Mouse (Mus musculus): ENCODE data around the gene Galr3.

The Galr3 gene

DNA sequence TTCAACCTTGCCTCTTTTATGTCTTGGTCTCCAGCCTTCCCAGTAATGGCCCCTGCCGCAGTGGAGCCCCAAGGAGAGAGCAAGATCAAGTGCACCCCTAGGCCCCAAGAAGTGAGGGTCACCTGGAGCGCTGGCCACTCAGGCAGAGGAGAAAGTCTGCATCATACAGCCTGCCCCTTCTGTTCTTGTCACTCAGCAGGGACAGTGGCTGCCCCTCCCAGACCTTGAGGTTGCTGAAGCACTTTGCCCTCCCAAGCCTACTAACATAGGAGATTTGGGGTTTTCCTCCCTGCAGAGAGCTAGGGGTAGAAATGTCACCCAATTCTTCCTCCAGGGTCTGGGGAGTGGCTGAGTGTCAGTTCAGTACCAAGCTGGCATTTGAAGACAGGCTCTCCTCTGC, 10.7 kb downstream of the Galr3 start:
- DNase-seq (ENCODE audit: low read depth), result no peak

DNA sequence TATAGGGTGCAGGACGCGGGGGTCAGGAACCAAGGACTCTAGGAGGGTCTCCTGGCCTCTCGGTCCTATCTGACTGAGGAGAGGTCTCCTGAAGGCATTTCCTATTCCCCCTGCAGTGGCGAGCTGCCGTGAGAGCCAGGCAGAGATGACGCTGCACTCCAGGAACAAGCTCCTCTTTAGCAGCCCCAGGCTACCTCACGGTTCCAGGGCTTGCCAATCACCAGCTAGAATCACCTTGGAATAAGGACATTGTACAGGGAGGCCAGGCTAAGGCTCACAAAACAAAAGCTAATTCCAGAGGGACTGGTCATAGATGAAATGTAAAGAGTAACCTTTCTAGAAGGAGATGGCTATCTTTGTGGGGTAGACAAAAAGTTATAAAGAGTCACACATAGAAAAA, 14.9 kb downstream of the Galr3 start:
- DNase-seq (ENCODE audit: low read depth), result no peak

DNA sequence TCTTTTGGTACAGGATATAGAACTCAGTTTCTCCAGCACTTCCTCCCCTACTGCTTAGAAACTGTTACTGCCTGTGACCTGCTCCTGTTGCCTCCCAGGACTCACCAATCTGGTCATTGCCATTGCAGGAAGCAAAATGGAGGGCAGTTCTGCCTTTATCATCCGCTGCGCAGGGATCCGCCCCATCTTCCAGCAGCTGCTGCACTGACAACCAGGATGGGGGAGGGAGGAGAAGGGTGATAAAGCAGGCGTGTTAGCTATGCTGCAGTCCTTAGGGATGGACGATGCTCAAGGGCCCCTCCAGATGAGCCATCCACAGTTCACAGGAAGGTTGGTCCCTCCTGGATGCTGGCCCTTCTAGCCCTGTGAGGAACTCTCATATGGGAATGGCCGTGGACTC, 16.2 kb downstream of the Galr3 start:
- DNase-seq (ENCODE audit: low read depth), result no peak

DNA sequence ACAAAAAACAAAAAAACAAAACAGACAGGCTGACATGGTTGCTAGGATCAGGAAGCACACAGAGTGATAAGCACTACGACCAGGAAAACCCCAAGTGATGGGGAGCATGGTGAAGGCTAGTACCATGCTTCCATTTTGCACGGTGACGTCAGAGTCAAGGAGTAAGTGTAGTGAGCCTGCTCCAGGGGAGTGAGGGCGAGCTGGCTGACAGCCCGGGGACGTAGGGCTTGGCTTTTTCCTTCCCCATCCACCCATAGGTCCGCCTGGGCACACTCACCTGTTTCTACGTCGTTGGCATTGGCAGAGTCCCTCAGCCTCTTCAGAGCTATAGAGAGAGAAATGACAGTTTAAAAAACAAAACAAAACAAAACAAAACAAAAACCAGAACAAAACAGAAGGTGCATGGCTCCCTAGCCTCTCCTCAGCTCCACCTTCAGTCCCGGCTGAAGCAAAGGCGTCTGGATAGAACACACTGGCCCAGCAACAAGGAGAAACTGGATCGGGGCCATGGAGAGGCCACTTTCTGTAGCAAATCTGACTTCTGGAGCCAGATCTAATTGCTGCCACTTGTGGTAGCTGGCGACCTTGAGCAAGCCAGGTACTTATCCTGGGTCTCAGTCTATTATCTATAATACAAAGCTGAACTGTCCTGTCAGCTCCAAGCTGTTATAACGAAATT, 19.3 kb downstream of the Galr3 start:
- DNase-seq (ENCODE audit: low read depth), result no peak

DNA sequence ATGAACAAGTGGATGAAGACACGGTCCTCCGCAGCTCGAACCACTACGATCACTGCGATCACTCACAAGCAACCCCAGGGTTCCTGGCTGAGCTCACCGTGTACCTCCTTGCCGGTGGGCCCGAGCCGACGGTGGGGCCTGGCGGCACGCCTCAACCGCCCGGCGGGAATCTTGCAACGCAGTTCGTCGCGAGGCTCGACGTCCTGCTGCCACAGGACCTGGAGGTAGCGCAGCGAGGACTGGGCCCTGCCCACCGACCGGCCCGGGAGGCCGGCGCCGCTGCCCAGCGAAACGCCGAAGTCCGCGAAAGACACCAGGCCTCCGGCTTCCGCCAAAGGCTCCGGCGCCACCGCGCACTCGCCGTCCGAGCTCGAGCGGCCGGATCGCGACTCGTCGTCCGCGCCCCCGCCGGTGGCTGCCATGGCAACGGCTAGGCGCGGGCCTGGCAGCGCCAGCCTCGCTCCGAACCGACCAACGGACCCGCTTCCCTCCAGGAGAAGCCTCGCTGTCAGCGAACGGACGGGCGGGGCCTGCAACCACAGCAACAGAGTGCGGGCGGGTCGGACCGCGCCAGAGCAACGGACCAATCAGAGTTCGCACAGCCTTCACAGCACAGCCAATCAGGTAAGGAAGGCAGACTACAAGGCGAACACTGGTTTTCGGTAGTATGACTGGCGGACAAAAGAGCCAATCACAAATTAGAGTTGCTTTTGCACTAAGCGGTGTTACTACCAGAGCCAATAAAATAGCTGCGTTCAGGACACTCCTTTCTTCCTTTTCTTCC, 20.9 kb downstream of the Galr3 start, which contains the start of gene Ankrd54:
TSS of gene Ankrd54 (minus strand) at position 518 of the 784 bp plus-strand sequence.
- DNase-seq (ENCODE audit: low read depth), result peak; percentile 99

DNA sequence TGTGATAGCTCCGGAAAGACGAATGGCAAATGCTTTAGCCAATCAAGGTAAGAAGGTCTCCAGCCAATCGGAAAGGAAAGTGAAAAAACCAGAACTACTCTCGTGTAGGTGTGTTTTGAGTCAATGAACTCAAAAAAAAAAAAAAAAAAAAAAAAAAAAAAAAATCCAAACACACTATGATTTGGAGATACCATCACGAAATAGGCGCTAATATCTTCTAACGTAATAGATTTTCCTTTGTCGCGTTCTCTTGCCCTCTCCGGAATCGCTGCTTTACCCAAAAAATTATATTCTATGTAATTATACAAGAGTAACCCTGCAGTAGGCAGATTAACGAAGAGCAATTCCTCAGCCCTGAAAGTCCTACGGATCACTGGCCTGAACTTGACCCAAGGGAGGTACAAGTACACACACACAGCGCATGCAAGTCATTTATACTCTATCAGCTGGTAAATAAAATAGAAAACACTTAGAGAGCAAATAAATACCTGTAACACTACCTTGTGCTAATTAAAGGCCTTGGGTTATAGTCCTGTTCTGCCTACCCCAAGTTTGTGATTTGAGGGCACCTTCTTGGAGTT, 21.6 kb downstream of the Galr3 start:
- DNase-seq (ENCODE audit: low read depth), result no peak

DNA sequence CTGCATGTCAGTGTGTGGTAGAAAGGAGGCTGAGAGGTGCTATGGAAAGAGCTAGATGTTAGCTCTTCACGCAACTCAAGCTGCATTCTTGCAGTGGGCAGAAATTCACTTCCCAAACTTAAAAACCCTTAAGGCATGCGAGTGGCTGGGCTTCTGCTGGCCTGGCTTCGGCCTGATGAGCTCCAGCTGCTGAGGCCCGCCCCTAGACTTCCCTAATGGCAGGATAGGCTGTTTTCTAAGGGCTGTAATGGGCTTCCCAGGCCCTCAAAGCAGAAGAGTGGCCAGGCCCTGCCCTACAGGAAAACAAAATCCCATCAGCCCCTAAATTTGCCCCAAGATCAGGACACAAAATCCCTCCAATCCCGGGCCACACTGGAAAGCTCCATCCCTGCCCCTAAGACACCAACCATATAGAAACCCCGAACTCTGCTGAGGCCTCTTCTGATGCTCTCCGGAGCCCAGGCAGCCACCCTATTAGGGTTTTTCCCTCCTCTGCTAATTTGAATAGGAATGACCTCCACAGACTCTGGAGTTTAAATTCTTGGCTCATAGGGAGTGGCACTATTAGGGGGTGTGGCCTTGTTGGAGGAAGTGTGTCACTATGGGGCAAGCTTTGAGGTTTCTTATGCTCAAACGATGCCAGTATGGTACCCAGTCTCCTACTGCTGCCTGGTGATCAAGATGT, 23.5 kb downstream of the Galr3 start:
- peak; percentile 76 for DNase-seq (ENCODE audit: low read depth)

DNA sequence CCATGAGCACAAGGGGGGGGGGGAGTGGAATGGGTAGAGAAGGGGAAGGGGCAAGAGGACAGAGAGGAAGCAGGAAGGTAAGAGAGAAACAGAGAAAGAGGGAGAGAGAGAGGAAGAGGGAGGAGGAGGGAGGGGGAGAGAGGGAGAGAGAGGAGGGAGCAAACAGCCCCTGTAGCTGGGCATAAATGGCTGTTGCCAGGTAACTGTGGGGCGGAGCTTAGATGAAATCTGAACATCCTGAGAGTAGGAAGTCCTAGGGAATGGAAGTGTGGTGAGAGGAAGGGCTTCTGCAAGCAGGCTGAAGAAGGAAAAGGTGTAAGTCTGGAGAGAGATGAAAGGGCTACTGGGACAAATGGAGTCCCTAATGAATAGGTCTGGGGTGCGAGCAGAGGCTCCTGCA, 24.6 kb downstream of the Galr3 start:
- DNase-seq (ENCODE audit: low read depth), result no peak

DNA sequence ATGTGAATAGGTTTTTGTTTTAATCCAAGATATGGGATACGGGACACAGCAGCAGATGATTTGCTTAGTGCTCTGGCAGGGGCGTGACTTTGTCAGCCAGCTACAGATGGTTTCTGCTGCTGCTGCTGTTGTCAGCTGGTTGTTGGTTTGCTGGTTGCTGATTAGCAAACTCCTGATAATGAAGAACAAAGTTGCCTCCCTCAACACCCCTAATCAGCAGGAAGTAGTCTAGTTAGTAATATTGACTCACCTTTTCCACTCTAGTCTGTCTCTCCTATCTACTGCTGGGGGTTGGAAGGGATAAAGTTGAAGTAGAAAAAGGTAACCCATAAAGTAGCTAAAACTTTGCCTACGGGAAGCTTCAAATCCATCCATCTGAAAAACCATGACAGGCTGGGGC, 25.9 kb downstream of the Galr3 start:
- no peak for DNase-seq (ENCODE audit: low read depth)

DNA sequence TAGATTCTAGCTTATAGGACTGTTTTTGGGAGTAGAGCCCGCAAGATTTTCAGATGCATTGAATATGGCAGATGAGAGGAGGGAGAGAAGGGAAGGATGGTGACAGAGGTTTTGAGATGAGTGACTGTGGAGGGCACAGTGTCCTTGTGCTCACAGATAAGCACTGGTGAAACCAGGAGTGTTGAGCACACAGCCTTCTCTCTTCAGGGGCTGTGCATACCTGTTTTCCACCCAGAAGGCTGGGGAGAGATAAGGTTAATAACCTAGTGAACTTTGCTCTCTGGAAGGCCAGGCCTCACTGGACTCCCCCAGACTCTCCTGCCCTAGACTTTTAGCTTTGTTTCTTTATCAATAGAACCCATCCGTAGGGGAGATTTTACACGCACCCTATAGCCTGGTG, 26.7 kb downstream of the Galr3 start:
- DNase-seq (ENCODE audit: low read depth), result no peak

DNA sequence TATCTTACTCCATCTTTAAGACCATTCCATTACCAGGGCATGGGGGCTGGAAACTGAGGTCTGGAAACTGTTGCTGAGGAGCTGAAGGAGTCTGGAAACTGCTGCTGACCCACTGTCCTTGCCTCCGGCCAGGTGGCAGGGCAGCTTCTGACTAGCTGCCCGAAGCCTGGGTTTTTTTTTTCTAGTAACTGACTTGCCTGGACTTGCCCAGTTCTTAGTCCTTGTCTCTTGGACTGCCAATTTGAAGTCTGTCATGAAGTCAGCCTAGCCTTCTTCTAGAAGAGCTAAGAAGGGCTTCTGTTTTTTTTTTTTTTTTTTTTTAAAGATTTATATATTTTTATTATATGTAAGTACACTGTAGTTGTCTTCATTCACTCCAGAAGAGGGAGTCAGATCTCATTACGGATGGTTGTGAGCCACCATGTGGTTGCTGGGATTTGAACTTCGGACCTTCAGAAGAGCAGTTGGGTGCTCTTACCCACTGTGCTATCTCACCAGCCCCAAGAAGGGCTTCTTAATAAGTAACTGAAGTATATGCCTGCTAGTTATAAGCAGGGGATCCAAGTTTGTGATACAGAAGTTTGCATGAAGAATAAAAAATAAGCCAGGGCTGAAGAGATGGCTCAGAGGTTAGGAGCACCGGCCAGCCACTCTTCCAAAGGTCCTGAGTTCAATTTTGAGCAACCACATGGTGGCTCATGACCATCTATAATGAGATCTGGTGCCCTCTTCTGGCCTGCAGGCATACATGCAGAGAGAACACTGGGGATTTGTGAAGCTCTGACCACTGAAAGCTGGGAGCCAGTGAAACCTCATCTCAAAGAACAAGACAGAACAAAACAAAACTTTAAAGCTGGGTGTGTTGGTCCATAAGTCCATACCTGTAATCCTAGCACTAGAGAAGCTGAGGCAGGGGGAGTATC, 29.7 kb downstream of the Galr3 start:
- DNase-seq (ENCODE audit: low read depth), result peak; percentile 76

DNA sequence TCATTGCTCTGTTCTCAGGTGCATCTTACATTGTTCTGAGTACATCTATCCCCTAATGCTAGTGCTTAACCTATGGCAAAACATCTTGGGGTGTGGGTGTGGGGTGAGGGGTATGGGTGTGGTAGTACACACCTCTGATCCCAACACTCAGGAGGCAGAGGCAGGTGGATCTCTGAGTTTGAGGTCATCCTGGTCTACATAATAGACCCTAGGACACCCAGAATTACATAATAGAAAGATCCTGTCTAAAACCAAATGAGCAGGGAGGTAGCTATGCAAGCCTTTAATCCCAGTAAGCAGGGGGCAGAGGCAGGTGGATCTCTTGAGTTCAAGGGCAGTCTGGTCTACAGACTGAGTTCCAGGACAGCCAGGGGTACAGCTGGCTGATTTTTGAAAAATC, 32.1 kb downstream of the Galr3 start:
- DNase-seq (ENCODE audit: low read depth), result no peak

DNA sequence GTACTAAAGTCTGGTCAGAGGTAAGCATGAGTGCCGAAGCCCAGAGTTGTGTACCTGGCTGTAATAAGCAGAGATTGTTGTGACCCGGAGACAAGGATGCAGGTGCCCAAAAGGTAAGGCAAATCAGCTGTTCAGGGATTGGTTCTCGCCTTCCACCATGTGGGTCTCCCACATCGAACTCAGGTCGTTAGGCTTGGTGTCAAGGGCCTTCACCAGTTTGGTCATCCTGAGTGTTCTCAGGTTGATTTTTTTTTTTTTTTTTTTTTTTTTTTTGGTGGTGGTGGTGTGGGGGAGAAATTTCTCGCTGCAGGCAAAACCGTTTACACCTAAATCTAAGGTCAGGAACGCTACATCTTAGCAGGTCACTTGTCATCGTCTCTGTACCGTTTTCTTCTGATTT, 32.8 kb downstream of the Galr3 start:
- DNase-seq (ENCODE audit: low read depth), result no peak

DNA sequence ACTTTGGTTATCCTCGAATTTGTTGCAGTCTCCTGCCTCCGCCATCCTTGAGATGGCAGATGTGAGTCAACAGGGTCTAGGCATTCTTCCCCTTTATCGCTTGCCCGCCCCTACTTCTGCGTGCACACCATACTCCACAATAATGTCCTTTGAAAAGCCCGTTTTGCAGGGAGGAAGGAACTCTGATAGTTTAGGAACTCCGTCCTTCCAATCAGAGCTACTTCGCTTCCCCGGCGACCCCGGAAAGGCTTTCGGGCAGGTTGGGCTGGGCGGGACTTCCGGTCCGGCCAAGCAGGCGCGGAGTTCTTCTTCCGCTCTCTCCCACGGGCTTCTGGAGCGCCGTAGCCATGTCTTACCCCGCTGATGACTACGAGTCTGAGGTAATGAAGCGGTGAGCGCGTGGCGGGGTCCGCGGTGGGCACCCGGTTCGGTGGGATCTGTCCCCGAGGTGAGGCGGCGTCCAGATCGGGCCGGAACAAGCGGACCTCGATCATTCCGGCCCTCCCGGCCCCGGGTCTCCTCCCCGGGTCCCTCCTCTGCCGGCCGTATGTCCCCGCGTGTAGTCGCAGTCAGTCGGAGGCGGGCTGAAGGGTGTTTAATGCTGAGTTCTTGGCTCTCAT, 33.3 kb downstream of the Galr3 start, which contains the start of gene Eif3l:
TSS of gene Eif3l (plus strand) at position 267 of the 620 bp plus-strand sequence.
- DNase-seq (ENCODE audit: low read depth), result peak; percentile 93

DNA sequence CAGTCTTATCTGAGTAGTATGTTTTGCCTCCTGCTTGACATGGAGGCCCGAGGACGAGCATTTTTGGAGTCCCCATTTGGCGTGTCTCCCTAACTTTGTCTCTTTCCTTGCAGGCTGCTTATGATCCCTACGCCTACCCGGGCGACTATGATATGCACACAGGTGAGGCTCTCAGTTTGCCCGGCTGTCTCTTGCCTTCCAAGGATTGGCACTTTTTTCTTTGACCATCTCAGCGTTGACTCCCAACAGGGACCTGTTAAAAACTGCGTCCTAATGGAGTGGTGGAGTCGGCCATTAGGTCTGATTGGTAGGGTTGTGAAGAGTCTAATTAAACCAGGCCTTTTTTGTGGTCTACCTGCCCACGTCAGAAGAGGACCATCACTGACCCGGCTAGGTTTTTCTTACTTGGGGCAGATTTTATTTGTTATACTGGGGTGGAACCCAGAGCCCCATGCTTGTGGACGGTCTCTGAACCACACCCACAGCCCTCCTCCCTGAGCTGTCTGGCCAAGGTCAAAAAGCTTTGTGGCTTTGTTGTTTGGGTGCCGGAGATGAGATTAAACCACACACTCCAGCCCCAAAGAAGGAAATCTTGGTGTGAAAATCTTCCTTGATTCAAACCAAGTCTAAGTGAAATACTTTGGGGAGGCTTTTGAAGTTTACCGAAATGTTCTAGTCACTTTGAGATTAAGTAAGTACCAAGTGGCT, 34.1 kb downstream of the Galr3 start:
- no peak for DNase-seq (ENCODE audit: low read depth)

DNA sequence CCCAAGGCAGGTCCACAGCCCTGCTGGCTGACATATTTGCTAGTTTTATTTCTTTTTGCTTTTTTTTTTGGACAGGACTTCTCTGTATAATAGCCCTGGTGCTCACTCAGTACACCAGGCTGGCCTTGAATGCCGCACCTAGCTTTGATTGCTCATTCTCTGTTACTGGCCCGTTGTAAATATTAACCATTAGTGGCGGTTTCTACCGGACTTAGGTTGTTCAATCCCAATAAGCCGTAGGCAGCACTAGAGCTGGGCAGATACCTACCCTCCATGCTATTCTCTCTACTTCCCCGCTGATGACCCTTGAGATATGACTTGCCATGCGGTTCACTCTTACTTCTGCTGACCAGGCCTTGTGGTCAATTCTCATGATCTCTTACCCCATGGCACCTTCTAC, 37.9 kb downstream of the Galr3 start:
- DNase-seq (ENCODE audit: low read depth), result no peak

DNA sequence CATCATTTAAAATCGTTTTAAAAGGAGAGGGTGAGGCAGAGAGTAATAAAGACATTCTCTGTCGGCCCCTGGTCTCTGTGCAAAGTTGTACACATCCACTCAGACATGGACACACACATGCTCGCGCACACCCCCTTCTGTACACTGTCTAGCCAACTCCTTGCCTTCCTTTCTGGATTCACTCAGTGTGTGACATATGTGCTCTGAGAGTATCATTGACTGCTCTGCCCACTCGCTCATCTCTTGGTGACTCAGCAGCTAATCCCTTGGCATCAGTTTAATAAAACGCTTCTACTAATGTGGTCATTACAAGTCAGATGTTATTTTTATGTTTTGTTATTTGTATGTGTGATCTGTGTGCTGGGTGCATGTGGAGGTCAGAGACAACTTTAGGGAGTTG, 50.6 kb downstream of the Galr3 start:
- DNase-seq (ENCODE audit: low read depth), result no peak
